In the genomic region with DNA sequence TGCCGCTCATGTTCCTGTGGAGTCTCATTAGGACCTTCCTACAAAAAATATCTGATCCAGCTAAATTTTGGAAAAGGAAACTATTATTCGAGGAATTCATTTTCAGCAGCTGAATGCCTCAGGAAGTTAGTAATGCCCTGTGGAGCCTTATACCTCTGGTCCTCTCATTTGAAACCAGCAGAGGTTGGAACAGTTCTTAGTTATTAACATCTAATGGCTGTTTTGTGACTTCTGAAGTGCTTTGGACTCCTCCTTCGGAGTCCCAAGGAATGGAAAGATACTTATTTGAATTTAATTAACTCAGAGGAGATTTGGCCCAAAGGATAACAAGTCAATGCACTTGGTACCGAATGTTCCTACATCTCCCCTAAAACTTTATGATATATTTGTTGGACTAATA, we compare ENCODE assay signal across 27 mouse cellular contexts.
"Had no signal": no experiment of that assay in that cellular context is flagged by ENCODE, and none has a peak within 500 bp of the region (broad histone marks: within the 10 kb centered on the region; RNA-seq: fewer than 3 reads in every experiment).

No protein-coding gene starts in this region.

- H3K4me2 ChIP-seq: embryonic facial prominence, embryonic 12.5 days; embryonic facial prominence, embryonic 13.5 days; embryonic facial prominence, embryonic 15.5 days; forebrain, embryonic 12.5 days; forebrain, embryonic 13.5 days; forebrain, embryonic 15.5 days had no signal

- H3K9ac ChIP-seq: embryonic facial prominence, embryonic 12.5 days; embryonic facial prominence, embryonic 13.5 days; embryonic facial prominence, embryonic 15.5 days; forebrain, embryonic 12.5 days; forebrain, embryonic 13.5 days; forebrain, embryonic 15.5 days; forebrain, postnatal 0 days had no signal

- H3K27me3 ChIP-seq: embryonic facial prominence, embryonic 12.5 days; embryonic facial prominence, embryonic 13.5 days; embryonic facial prominence, embryonic 15.5 days; forebrain, embryonic 12.5 days; forebrain, embryonic 13.5 days; forebrain, embryonic 15.5 days had no signal

- H3K27ac ChIP-seq: embryonic facial prominence, embryonic 10.5 days; embryonic facial prominence, embryonic 12.5 days; embryonic facial prominence, embryonic 13.5 days; embryonic facial prominence, embryonic 15.5 days; forebrain, embryonic 10.5 days; forebrain, embryonic 12.5 days; forebrain, embryonic 13.5 days; forebrain, embryonic 15.5 days; gastrocnemius, adult 2 months had no signal

- H3K4me3 ChIP-seq: embryonic facial prominence, embryonic 10.5 days; embryonic facial prominence, embryonic 12.5 days; embryonic facial prominence, embryonic 13.5 days; embryonic facial prominence, embryonic 15.5 days; erythroblast, embryonic 14.5 days; forebrain, embryonic 10.5 days; forebrain, embryonic 12.5 days; forebrain, embryonic 13.5 days; forebrain, embryonic 15.5 days; gastrocnemius, adult 2 months had no signal

- H3K36me3 ChIP-seq: embryonic facial prominence, embryonic 10.5 days; embryonic facial prominence, embryonic 12.5 days; embryonic facial prominence, embryonic 13.5 days; embryonic facial prominence, embryonic 15.5 days; forebrain, embryonic 10.5 days; forebrain, embryonic 12.5 days; forebrain, embryonic 15.5 days had no signal

- H3K9me3 ChIP-seq: embryonic facial prominence, embryonic 10.5 days; embryonic facial prominence, embryonic 12.5 days; embryonic facial prominence, embryonic 13.5 days; embryonic facial prominence, embryonic 15.5 days; forebrain, embryonic 10.5 days; forebrain, embryonic 12.5 days; forebrain, embryonic 13.5 days; forebrain, embryonic 15.5 days had no signal

- H3K4me1 ChIP-seq: embryonic facial prominence, embryonic 10.5 days; embryonic facial prominence, embryonic 12.5 days; embryonic facial prominence, embryonic 13.5 days; embryonic facial prominence, embryonic 15.5 days; forebrain, embryonic 12.5 days; forebrain, embryonic 13.5 days; forebrain, embryonic 15.5 days had no signal

- DNase-seq: cerebellum, adult 2 months; cerebellum, adult 8-10 months; cerebellum, adult 9-10 months; cerebellum, adult 9-11 months; cerebellum, postnatal 10 days; cerebellum, postnatal 14 days; cerebellum, postnatal 25 days; cerebellum, postnatal 36 days; embryo, embryonic 11 days; forebrain, postnatal 0 days; gastrocnemius, adult 2 months; gastrocnemius, postnatal 10 days; gastrocnemius, postnatal 14 days; gastrocnemius, postnatal 36 days; heart, adult 11 months; heart, adult 18-20 months had no signal

- ATAC-seq: forebrain, embryonic 13.5 days; forebrain, embryonic 14.5 days; forebrain, embryonic 15.5 days; forebrain, embryonic 16.5 days; forebrain, postnatal 0 days had no signal
